Mouse (Mus musculus): ENCODE results near the gene Mfap1a. TPM values are rescaled to one million over a fixed set of nuclear protein-coding genes. Genes with fewer than 3 reads are reported as not detected.
"Not testable (repeated sequence)": the region's sequence is repeated elsewhere in the genome, so short reads cannot be mapped to it uniquely, and the experiment has no call there.

The Mfap1a gene
- polyA plus RNA-seq, 1 experiment from 2014 or later, result 10.1 TPM

DNA sequence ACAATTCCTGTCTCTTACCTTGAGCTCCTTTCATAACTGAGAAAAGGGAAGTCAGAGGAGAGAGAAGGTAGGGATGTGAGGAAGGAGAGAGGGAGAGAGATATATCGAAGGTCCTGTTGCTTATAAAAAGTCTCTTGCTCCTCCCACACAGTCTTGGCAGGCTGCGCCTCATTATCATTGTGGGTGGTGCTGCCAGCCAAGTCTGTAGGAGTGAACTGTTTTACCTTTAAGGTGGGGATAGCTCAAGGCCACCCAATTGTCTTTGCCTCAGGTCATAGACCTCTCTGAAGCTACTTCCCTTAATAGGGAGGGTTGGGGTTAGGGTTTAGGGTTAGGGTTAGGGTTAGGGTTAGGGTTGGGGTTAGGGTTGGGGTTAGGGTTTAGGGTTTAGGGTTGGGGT lies 15.5 kb upstream of the Mfap1a start:
- TF ChIP-seq CTCF (IDR thresholded peaks at IDR 0.05; ENCODE audit: low read depth), result no peak
- no peak for ATAC-seq

GRCm38 (mm10) chr2:121518711-121519110 lies 12.2 kb upstream of the Mfap1a start:
- not testable (repeated sequence) for H3K9ac ChIP-seq (ENCODE audit: low read depth, low read length); H3K27me3 ChIP-seq (replicated peaks; ENCODE audit: control insufficient read depth, insufficient read depth, low read length)
- 91% methylated on average over 4 of the region's 4 CpGs for WGBS

More for the DNA sequence above, 15.5 kb upstream of the Mfap1a start:
- no peak overlapping the region for H3K4me2 ChIP-seq (replicated peaks; ENCODE audit: low read depth)
- no peak overlapping the region for H3K27ac ChIP-seq (ENCODE audit: low read depth, low read length)
- 82% methylated on average over 2 of the region's 2 CpGs for WGBS
- no peaks in the 10 kb centered on the region for H3K4me1 ChIP-seq (replicated peaks; ENCODE audit: control insufficient read depth, insufficient read depth, low read length)
- H3K9ac ChIP-seq (ENCODE audit: low read depth, low read length), result no peak overlapping the region
- no peaks in the 10 kb centered on the region for H3K27me3 ChIP-seq (replicated peaks; ENCODE audit: control insufficient read depth, insufficient read depth, low read length)
- H3K9me3 ChIP-seq (ENCODE audit: control insufficient read depth), result no peaks in the 10 kb centered on the region
- H3K36me3 ChIP-seq (ENCODE audit: control insufficient read depth, insufficient read depth), result 0 out of 2 replicates have a peak, but pooled peaks cover 5% of the 10 kb centered on the region
- H3K4me3 ChIP-seq (ENCODE audit: low read depth, low read length), result no peak overlapping the region

GRCm38 (mm10) chr2:121518106-121518505 lies 11.6 kb upstream of the Mfap1a start:
- WGBS, result 92% methylated on average over 5 of the region's 5 CpGs
- no peak for TF ChIP-seq CTCF (IDR thresholded peaks at IDR 0.05; ENCODE audit: low read depth)
- Histone ChIP-seq H3K27ac (ENCODE audit: low read depth, low read length) (no peak overlapping the region), H3K9ac (ENCODE audit: low read depth, low read length) (no peak overlapping the region), H3K9me3 (ENCODE audit: control insufficient read depth) (no peaks in the 10 kb centered on the region), H3K4me3 (ENCODE audit: low read depth, low read length) (no peak overlapping the region), H3K27me3 (replicated peaks; ENCODE audit: control insufficient read depth, insufficient read depth, low read length) (no peaks in the 10 kb centered on the region), H3K4me2 (replicated peaks; ENCODE audit: low read depth) (no peak overlapping the region), H3K4me1 (replicated peaks; ENCODE audit: control insufficient read depth, insufficient read depth, low read length) (no peaks in the 10 kb centered on the region), H3K36me3 (ENCODE audit: control insufficient read depth, insufficient read depth) (0 out of 2 replicates have a peak, but pooled peaks cover 5% of the 10 kb centered on the region)
- no peak for ATAC-seq

More at GRCm38 (mm10) chr2:121518711-121519110, 12.2 kb upstream of the Mfap1a start:
- H3K4me2 ChIP-seq (replicated peaks; ENCODE audit: low read depth); H3K9me3 ChIP-seq (ENCODE audit: control insufficient read depth); H3K36me3 ChIP-seq (ENCODE audit: control insufficient read depth, insufficient read depth); H3K4me3 ChIP-seq (ENCODE audit: low read depth, low read length); H3K4me1 ChIP-seq (replicated peaks; ENCODE audit: control insufficient read depth, insufficient read depth, low read length); ATAC-seq; H3K27ac ChIP-seq (ENCODE audit: low read depth, low read length): not testable (repeated sequence)

DNA sequence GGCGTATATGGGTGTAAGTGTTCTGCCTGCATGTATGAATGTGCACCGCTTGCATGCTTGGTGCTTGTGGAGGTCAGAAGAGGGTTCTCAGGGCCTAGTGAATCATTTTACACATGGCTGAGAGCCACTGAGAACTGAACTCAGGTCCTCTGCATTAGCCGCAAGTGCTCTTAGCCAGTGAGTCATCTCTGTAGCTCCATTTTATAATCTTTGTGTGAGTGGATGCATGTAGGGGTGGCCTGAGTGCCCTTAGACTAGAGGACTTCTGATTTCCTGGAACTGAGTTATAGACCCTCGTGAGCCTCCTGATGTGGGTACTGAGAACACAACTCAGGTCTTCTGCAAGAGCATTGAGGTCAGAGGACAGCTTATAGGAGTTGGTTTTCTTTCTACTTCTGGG lies 7.7 kb upstream of the Mfap1a start:
- H3K4me3 ChIP-seq (ENCODE audit: low read depth, low read length), result no peak overlapping the region
- no peaks in the 10 kb centered on the region for H3K27me3 ChIP-seq (replicated peaks; ENCODE audit: control insufficient read depth, insufficient read depth, low read length)
- WGBS, result 87% methylated on average over 4 of the region's 4 CpGs
- H3K9me3 ChIP-seq (ENCODE audit: control insufficient read depth), result no peaks in the 10 kb centered on the region
- 0 out of 2 replicates have a peak, but pooled peaks cover 10% of the 10 kb centered on the region for H3K36me3 ChIP-seq (ENCODE audit: control insufficient read depth, insufficient read depth)
- no peak overlapping the region for H3K4me2 ChIP-seq (replicated peaks; ENCODE audit: low read depth)
- H3K9ac ChIP-seq (ENCODE audit: low read depth, low read length), result no peak overlapping the region
- no peaks in the 10 kb centered on the region for H3K4me1 ChIP-seq (replicated peaks; ENCODE audit: control insufficient read depth, insufficient read depth, low read length)
- ATAC-seq, result no peak
- TF ChIP-seq CTCF (IDR thresholded peaks at IDR 0.05; ENCODE audit: low read depth), result no peak
- no peak overlapping the region for H3K27ac ChIP-seq (ENCODE audit: low read depth, low read length)

GRCm38 (mm10) chr2:121512991-121513765 lies 6.7 kb upstream of the Mfap1a start:
- not testable (repeated sequence) for H3K27ac ChIP-seq (ENCODE audit: low read depth, low read length); H3K4me1 ChIP-seq (replicated peaks; ENCODE audit: control insufficient read depth, insufficient read depth, low read length); ATAC-seq; H3K4me3 ChIP-seq (ENCODE audit: low read depth, low read length); H3K9me3 ChIP-seq (ENCODE audit: control insufficient read depth); H3K9ac ChIP-seq (ENCODE audit: low read depth, low read length); H3K4me2 ChIP-seq (replicated peaks; ENCODE audit: low read depth); H3K27me3 ChIP-seq (replicated peaks; ENCODE audit: control insufficient read depth, insufficient read depth, low read length)
- WGBS, result 86% methylated on average over 4 of the region's 5 CpGs
- 0 out of 2 replicates have a peak, but pooled peaks cover 10% of the 10 kb centered on the region for H3K36me3 ChIP-seq (ENCODE audit: control insufficient read depth, insufficient read depth)

GRCm38 (mm10) chr2:121511401-121511800 lies 4.9 kb upstream of the Mfap1a start:
- H3K27me3 ChIP-seq (replicated peaks; ENCODE audit: control insufficient read depth, insufficient read depth, low read length), result no peaks in the 10 kb centered on the region
- no peak overlapping the region for H3K4me2 ChIP-seq (replicated peaks; ENCODE audit: low read depth)
- no peak overlapping the region for H3K9ac ChIP-seq (ENCODE audit: low read depth, low read length)
- no peak for TF ChIP-seq CTCF (IDR thresholded peaks at IDR 0.05; ENCODE audit: low read depth)
- no peak overlapping the region for H3K27ac ChIP-seq (ENCODE audit: low read depth, low read length)
- 0 out of 2 replicates have a peak, but pooled peaks cover 10% of the 10 kb centered on the region for H3K36me3 ChIP-seq (ENCODE audit: control insufficient read depth, insufficient read depth)
- H3K4me1 ChIP-seq (replicated peaks; ENCODE audit: control insufficient read depth, insufficient read depth, low read length), result 0 out of 2 replicates have a peak, but pooled peaks cover 5% of the 10 kb centered on the region
- no peak overlapping the region for H3K4me3 ChIP-seq (ENCODE audit: low read depth, low read length)
- ATAC-seq, result no peak
- WGBS, result 87% methylated on average over 8 of the region's 8 CpGs
- H3K9me3 ChIP-seq (ENCODE audit: control insufficient read depth), result no peaks in the 10 kb centered on the region
